Mouse (Mus musculus) forebrain, embryonic 13.5 days (tissue): ENCODE data around the gene Krt77. TPM values are rescaled to one million over a fixed set of nuclear protein-coding genes. Genes with fewer than 3 reads are reported as not detected.
A peak's percentile ranks its signal among the peaks of the same experiment; 100 is the strongest.

Experiments
- ATAC-seq: fragments of 200-750 bp; cut with Nextera tagmentation; 2 replicates; pipeline ENCODE4 v1.8.0; 2017
- H3K27ac ChIP-seq: fragments of 300-500 bp; sonication (generic); 2 replicates; pipeline ENCODE4 v1.5.1; 2015; ENCODE audit warnings: inconsistent platforms, mild to moderate bottlenecking, moderate library complexity
- H3K27me3 ChIP-seq: fragments of 300-500 bp; sonication (generic); 2 replicates; pipeline ENCODE4 v1.6.1; 2015; ENCODE audit warnings: mild to moderate bottlenecking, inconsistent platforms
- H3K36me3 ChIP-seq: fragments of 300-500 bp; sonication (generic); 2 replicates; pipeline ENCODE4 v1.6.1; 2015; ENCODE audit warnings: mild to moderate bottlenecking, inconsistent platforms; ENCODE audit not compliant: poor library complexity, severe bottlenecking
- H3K4me1 ChIP-seq: fragments of 300-500 bp; sonication (generic); 2 replicates; pipeline ENCODE4 v1.6.1; 2015; ENCODE audit warnings: inconsistent platforms
- H3K4me2 ChIP-seq: fragments of 300-500 bp; sonication (generic); 2 replicates; pipeline ENCODE4 v1.6.1; 2015; ENCODE audit warnings: inconsistent platforms, mild to moderate bottlenecking, moderate library complexity
- H3K4me3 ChIP-seq: fragments of 300-500 bp; sonication (generic); 2 replicates; pipeline ENCODE4 v1.5.1; 2015; ENCODE audit warnings: mild to moderate bottlenecking, inconsistent platforms
- H3K9ac ChIP-seq: fragments of 300-500 bp; sonication (generic); 2 replicates; pipeline ENCODE4 v1.6.1; 2015; ENCODE audit warnings: mild to moderate bottlenecking, inconsistent platforms
- H3K9me3 ChIP-seq: fragments of 300-500 bp; sonication (generic); replicated peaks from 2 replicates; pipeline ENCODE4 v1.6.1; 2016; ENCODE audit warnings: inconsistent platforms
- WGBS: fragments of 180-500 bp; shearing (Covaris S2); methylation state at CpG from one replicate; pipeline ENCODE4 v1.1.7; 2015; 5-methylcytosine and 5-hydroxymethylcytosine counted together
- polyA plus RNA-seq: library from polyadenylated mRNA; unstranded; fragments of >200 nt; fragmentation: Nextera tagmentation; extraction: Ambion mirVana; gene quantifications from 2 replicates; pipeline ENCODE4 v1.2.1, GENCODE M21; 2015

Krt77 gene
- 0.19 and 0.65 TPM in 2 replicates for polyA plus RNA-seq

- Histone ChIP-seq H3K27ac (no peak within 1 kb of the TSS), H3K4me1 (peaks cover 3% of the 10 kb centered on the region; the same call in 1 of the 2 replicates), H3K4me2 (no peak within 1 kb of the TSS), H3K9ac (no peak within 1 kb of the TSS), H3K9me3 (no peaks in the 10 kb centered on the region), H3K36me3 (no peaks in the 10 kb centered on the region), H3K4me3 (no peak within 1 kb of the TSS), H3K27me3 (no peaks in the 10 kb centered on the region)
- 28% methylated on average over 6 of the region's 6 CpGs for WGBS
- peak; percentile 51; the same call in 1 of the 2 replicates for ATAC-seq
Measured at GRCm38 (mm10) chr15:101869431-101869830, at the start of gene Krt77. Krt77 (minus strand) TSS chr15:101869705.

- Histone ChIP-seq H3K4me3 (no peak overlapping the region), H3K4me1 (no peaks in the 10 kb centered on the region), H3K9me3 (no peaks in the 10 kb centered on the region), H3K36me3 (no peaks in the 10 kb centered on the region), H3K27ac (no peak overlapping the region), H3K9ac (no peak overlapping the region), H3K4me2 (no peak overlapping the region), H3K27me3 (no peaks in the 10 kb centered on the region)
- 77% methylated on average over 2 of the region's 2 CpGs for WGBS
- no peak for ATAC-seq
Measured at GRCm38 (mm10) chr15:101916072-101916471, 46.6 kb upstream of the Krt77 start.

- Histone ChIP-seq H3K4me3 (no peak overlapping the region), H3K36me3 (no peaks in the 10 kb centered on the region), H3K9ac (no peak overlapping the region), H3K27me3 (no peaks in the 10 kb centered on the region), H3K27ac (no peak overlapping the region), H3K9me3 (no peaks in the 10 kb centered on the region), H3K4me2 (no peak overlapping the region), H3K4me1 (no peaks in the 10 kb centered on the region)
- ATAC-seq = no peak
- 83% methylated on average over 5 of the region's 5 CpGs for WGBS
Measured at GRCm38 (mm10) chr15:101904849-101905248, 35.3 kb upstream of the Krt77 start.

GRCm38 (mm10) chr15:101902171-101903149, 33.0 kb upstream of the Krt77 start:
- no peak for ATAC-seq
- Histone ChIP-seq H3K27ac (no peak overlapping the region), H3K4me2 (no peak overlapping the region), H3K36me3 (no peaks in the 10 kb centered on the region), H3K9ac (no peak overlapping the region), H3K27me3 (no peaks in the 10 kb centered on the region), H3K4me1 (no peaks in the 10 kb centered on the region), H3K9me3 (no peaks in the 10 kb centered on the region), H3K4me3 (no peak overlapping the region)
- 66% methylated on average over 12 of the region's 12 CpGs for WGBS

GRCm38 (mm10) chr15:101895216-101895615, 25.7 kb upstream of the Krt77 start:
- no peak for ATAC-seq
- Histone ChIP-seq H3K9me3 (no peaks in the 10 kb centered on the region), H3K27ac (no peak overlapping the region), H3K36me3 (no peaks in the 10 kb centered on the region), H3K4me2 (no peak overlapping the region), H3K9ac (no peak overlapping the region), H3K4me1 (no peaks in the 10 kb centered on the region; the same call in 1 of the 2 replicates), H3K4me3 (no peak overlapping the region), H3K27me3 (no peaks in the 10 kb centered on the region; the same call in 1 of the 2 replicates)
- 94% methylated on average over 4 of the region's 4 CpGs for WGBS

- no peak within 1 kb of the TSS for H3K4me2 ChIP-seq
- H3K9me3 ChIP-seq = no peaks in the 10 kb centered on the region
- ATAC-seq = no peak
- WGBS = 55% methylated on average over 4 of the region's 4 CpGs
- no peaks in the 10 kb centered on the region; the same call in 1 of the 2 replicates for H3K27me3 ChIP-seq
- H3K4me3 ChIP-seq = no peak within 1 kb of the TSS
- H3K4me1 ChIP-seq = peaks cover 4% of the 10 kb centered on the region; the same call in 1 of the 2 replicates
- H3K27ac ChIP-seq = no peak within 1 kb of the TSS
- H3K36me3 ChIP-seq = no peaks in the 10 kb centered on the region
- H3K9ac ChIP-seq = no peak within 1 kb of the TSS
Measured at GRCm38 (mm10) chr15:101892820-101893219, 23.3 kb upstream of the Krt77 start, which contains the start of gene Krt76. Krt76 (minus strand) TSS chr15:101892920.

GRCm38 (mm10) chr15:101879776-101880175, 10.3 kb upstream of the Krt77 start:
- no peak overlapping the region for H3K4me2 ChIP-seq
- 32% methylated on average over 9 of the region's 11 CpGs for WGBS
- no peaks in the 10 kb centered on the region for H3K9me3 ChIP-seq
- H3K9ac ChIP-seq = no peak overlapping the region
- H3K27me3 ChIP-seq = 0 out of 2 replicates have a peak, but pooled peaks cover 2% of the 10 kb centered on the region
- no peak for ATAC-seq
- H3K36me3 ChIP-seq = no peaks in the 10 kb centered on the region
- no peak overlapping the region for H3K27ac ChIP-seq
- no peaks in the 10 kb centered on the region for H3K4me1 ChIP-seq
- no peak overlapping the region for H3K4me3 ChIP-seq

- no peaks in the 10 kb centered on the region for H3K9me3 ChIP-seq
Measured at GRCm38 (mm10) chr15:101878041-101878440, 8.5 kb upstream of the Krt77 start.

GRCm38 (mm10) chr15:101874383-101874782, 4.9 kb upstream of the Krt77 start:
- no peaks in the 10 kb centered on the region for H3K9me3 ChIP-seq
- no peak for ATAC-seq
- 87% methylated on average over 1 of the region's 1 CpGs for WGBS
- H3K4me3 ChIP-seq = no peak overlapping the region
- no peak overlapping the region for H3K27ac ChIP-seq
- no peaks in the 10 kb centered on the region for H3K36me3 ChIP-seq
- H3K9ac ChIP-seq = no peak overlapping the region
- no peak overlapping the region for H3K4me2 ChIP-seq
- H3K27me3 ChIP-seq = no peaks in the 10 kb centered on the region
- H3K4me1 ChIP-seq = peaks cover 3% of the 10 kb centered on the region; the same call in 1 of the 2 replicates

More at GRCm38 (mm10) chr15:101878041-101878440, 8.5 kb upstream of the Krt77 start:
- Histone ChIP-seq H3K9ac (no peak overlapping the region), H3K4me2 (no peak overlapping the region), H3K4me1 (no peaks in the 10 kb centered on the region), H3K4me3 (no peak overlapping the region), H3K27ac (no peak overlapping the region), H3K36me3 (no peaks in the 10 kb centered on the region), H3K27me3 (no peaks in the 10 kb centered on the region)
- WGBS = 68% methylated on average over 2 of the region's 2 CpGs
- ATAC-seq = no peak

- WGBS = 61% methylated on average over 4 of the region's 4 CpGs
- no peak for ATAC-seq
- peaks cover 3% of the 10 kb centered on the region; the same call in 1 of the 2 replicates for H3K4me1 ChIP-seq
- H3K9ac ChIP-seq = no peak overlapping the region
- no peaks in the 10 kb centered on the region for H3K9me3 ChIP-seq
- no peaks in the 10 kb centered on the region for H3K36me3 ChIP-seq
- no peaks in the 10 kb centered on the region for H3K27me3 ChIP-seq
- H3K4me3 ChIP-seq = no peak overlapping the region
- H3K27ac ChIP-seq = no peak overlapping the region
- no peak overlapping the region for H3K4me2 ChIP-seq
Measured at GRCm38 (mm10) chr15:101873231-101873630, 3.7 kb upstream of the Krt77 start.

- no peak overlapping the region for H3K27ac ChIP-seq
- H3K4me1 ChIP-seq = peaks cover 3% of the 10 kb centered on the region; the same call in 1 of the 2 replicates
- no peaks in the 10 kb centered on the region for H3K36me3 ChIP-seq
- H3K4me3 ChIP-seq = no peak overlapping the region
- H3K9me3 ChIP-seq = no peaks in the 10 kb centered on the region
- H3K9ac ChIP-seq = no peak overlapping the region
- H3K27me3 ChIP-seq = no peaks in the 10 kb centered on the region
- 85% methylated on average over 7 of the region's 7 CpGs for whole genome bisulfite sequencing
- no peak overlapping the region for H3K4me2 ChIP-seq
- ATAC-seq = no peak
Measured at GRCm38 (mm10) chr15:101866754-101867153, 2.8 kb downstream of the Krt77 start.

GRCm38 (mm10) chr15:101860421-101861130, 8.9 kb downstream of the Krt77 start:
- Histone ChIP-seq H3K27me3 (peaks cover 41% of the 10 kb centered on the region), H3K9me3 (no peaks in the 10 kb centered on the region), H3K36me3 (no peaks in the 10 kb centered on the region), H3K4me2 (peak overlapping the region; percentile 76), H3K4me3 (peak overlapping the region; percentile 43; the same call in 1 of the 2 replicates), H3K4me1 (peaks cover 16% of the 10 kb centered on the region), H3K27ac (no peak overlapping the region), H3K9ac (no peak overlapping the region)
- no peak for ATAC-seq
- WGBS = 61% methylated on average over 13 of the region's 13 CpGs
